Mouse (Mus musculus): Measurements from ENCODE around the gene Slc2a2.

The Slc2a2 gene

DNA sequence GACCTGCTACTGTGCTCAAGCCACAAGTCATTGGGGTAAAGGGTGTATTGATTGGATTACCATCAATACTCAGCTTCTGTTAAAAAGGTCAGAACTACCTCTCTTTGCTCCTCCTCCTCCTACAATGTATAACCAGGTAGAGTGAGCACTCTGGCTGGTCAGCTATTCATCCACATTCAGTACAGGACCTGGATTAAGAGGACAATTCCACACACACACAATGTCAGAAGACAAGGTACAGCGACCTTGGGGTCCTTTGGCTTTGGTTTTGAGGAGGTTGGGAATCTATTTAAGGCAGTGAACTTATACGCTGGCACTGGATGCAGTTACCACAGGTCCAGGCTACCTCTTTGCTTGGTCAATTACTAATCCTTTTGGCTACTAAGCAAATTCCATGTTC lies at the start of gene Slc2a2:
Gene Slc2a2, plus strand, starts transcription at position 107 of the 400 bp plus-strand sequence.
- DNase-seq (ENCODE audit: extremely low read depth, low read depth, low spot score) = no peak

DNA sequence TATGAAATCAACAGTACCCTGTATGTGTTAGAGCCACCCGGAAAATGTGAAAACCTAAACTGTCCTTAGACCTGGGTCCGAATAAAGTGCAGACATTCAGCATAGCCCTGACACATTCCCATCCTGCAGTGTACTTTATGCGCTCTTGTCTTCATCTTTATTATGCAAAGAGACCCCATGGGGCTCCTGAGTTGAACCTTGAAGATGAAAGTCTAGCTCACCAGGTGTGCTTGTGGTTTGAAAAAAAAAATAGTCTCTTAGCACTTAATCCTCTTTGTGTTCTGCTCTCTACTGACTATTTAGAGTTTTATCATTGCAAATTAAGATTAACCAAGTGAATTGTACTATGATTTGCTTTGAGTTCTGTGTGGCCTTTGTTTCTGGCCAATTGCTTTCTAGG lies 45.1 kb upstream of the Slc2a2 start:
- no peak for DNase-seq (ENCODE audit: extremely low read depth, low read depth, low spot score)

DNA sequence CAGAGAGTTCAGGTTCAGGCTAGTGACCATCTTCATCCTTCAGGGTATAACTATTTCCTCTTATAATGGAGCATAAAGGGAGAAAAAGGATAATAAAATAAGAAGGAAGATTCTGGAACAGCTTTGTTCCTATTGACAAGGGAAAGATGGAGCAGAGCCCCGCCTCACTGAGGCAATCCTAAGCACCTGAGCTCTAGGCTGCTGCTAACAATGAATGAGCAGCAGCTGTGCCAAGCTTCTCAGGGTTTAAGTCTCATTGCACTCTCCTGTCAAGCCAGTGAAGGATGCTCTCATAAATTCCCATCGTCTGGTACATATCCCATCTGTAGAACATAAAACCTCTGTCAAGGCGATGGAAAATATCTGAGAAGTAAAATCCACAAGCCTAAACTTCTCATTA lies 44.7 kb upstream of the Slc2a2 start:
- DNase-seq (ENCODE audit: extremely low read depth, low read depth, low spot score) = no peak

DNA sequence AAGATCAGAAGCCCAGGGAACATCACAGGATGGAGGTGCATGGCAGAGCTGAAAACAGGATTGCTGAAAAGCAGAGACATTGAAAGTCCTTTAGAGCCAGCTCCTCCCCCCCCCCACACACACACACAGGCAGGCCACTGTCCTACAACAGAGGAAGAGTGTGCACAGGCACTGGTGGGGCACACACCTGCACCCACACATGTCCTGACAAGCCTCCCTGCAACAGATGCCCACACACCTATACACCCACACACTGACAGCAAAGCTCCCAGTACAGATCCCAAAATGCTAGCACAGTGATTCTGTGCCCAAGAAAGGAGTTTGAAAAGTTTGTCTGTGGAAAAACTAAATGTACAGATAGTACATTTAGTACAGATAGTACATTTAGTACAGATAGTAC lies 43.0 kb upstream of the Slc2a2 start:
- DNase-seq (ENCODE audit: extremely low read depth, low read depth, low spot score) = no peak

DNA sequence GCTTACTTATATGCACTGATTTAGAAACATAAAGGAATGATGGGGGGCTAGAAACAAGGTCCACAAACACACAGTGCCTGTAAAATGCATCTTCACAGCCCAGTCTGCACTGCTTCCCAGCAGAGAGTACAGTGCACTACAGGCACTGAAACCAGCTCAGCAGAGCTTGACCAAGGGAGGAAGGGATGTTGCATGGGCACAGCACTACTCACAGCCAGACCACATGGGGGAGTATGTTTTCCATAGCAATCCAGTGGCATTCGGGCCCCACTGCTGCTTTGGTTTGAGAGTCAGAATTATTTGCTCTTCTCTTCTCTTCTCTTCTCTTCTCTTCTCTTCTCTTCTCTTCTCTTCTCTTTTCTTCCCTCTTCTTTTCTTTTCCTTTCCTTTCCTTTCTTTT lies 39.4 kb upstream of the Slc2a2 start:
- DNase-seq (ENCODE audit: extremely low read depth, low read depth, low spot score) = no peak

DNA sequence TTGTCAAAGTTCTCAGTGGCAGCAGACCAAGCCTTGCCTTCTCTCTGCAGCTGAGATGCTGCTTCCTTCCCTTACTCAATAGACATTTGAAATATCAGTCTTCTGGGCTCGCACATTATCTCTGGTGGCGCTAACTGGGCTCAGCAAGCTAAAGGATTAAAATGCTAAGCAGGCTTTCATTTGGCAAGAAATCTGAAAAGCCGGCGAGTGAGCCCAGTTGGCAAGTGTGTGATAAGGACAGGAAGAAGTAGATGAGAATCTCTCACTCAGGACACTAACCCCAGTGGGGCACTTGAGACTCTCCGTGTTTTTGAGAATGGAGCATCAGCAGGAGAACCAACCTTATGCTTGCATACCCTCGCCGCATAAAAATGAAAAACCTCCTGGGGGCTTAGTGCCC lies 16.9 kb upstream of the Slc2a2 start:
- no peak for DNase-seq (ENCODE audit: extremely low read depth, low read depth, low spot score)

DNA sequence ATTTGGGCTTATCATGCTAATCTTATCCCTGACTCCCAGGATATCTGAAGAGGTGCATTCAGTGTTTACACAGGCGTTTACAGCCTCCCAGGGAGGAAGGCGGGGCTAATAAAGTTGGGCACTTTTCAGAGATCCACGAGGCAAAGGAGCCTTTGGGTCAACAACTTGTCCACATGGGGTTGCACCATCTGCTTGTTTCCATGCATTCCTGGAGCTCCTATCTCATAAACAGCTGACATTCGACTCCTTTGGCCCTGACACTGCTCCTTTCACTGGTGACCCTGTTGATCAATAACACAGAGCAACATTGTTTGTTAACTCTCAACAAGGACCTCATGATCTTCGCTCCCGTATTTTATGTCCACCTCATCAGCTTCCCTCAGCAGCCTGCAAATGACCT lies 15.8 kb upstream of the Slc2a2 start:
- DNase-seq (ENCODE audit: extremely low read depth, low read depth, low spot score) = no peak

DNA sequence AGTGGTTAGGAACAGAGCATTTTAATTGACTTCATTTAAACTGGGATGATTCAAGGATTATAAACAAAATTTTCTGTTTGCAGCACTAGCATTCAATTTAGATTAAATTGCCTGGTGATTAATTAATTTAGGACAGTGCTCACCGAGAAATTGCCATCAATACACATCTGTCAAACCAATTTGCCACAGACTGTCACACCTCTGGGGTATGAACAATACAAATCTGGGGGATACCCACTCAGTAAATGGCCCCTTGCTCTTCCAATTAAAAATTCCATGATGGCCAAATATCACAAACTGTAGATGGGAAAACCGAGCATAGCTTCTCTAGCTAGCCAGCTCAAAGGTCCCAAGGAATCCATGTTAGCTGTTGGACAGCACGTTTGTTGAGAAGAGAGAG lies 15.3 kb upstream of the Slc2a2 start:
- no peak for DNase-seq (ENCODE audit: extremely low read depth, low read depth, low spot score)

DNA sequence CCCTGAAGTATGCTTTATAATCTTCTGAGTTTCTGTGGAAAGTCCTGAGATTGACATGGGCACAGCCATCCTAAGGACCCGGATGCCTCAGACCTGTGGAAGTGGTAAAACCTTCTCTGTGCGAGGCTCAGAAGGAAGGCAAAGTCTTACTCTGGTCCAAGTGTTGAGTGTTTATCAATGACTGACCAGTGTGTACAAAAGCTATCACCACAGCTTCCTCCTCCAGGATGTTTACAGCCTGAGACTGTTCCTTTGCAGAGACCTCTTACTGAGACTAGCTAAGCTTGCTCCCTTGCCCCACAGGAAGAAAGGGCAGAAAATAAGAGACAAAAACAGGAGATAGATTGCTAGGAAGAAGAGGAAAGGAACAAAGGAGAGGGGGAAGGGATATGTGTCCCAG lies 12.2 kb upstream of the Slc2a2 start:
- DNase-seq (ENCODE audit: extremely low read depth, low read depth, low spot score) = no peak

DNA sequence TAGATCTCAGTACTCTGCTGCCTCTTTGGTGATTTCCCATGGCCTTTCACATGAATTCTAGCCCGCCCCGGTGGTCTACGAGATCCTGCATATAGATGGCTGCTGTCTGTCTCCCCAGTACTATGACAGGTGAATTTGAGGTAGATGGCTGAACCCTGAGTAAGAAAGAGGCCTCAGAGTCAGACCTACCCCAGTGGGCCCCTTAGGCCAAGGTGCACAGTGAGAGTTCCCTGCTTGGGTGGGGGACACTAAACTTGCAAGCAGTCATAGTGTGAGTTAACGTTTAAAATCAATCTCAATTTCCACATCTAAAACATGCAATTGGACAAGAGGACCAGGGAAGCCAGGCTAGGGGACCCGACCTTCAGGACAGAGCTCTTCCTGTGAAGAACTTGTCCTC lies 2.9 kb upstream of the Slc2a2 start:
- no peak for DNase-seq (ENCODE audit: extremely low read depth, low read depth, low spot score)

DNA sequence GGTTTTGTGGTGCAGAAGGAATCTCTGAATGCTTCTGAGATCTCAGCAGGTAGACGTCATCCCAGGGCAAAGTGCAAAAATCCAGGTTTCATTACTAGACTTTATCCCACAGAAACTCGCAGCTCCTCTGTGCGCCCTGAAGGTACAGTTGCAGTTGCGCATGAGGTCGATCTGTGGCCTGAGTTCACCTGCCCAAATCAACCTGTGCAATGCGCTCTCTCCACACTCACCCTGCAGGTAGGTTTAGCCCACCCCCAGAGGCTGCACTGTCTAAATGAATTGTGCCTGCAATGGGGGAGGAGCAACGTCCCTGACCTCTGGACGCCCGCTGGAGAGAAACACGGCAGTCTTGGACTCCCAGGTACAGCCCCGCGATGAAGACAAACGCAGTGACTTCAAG lies 2.1 kb upstream of the Slc2a2 start:
- DNase-seq (ENCODE audit: extremely low read depth, low read depth, low spot score) = no peak

DNA sequence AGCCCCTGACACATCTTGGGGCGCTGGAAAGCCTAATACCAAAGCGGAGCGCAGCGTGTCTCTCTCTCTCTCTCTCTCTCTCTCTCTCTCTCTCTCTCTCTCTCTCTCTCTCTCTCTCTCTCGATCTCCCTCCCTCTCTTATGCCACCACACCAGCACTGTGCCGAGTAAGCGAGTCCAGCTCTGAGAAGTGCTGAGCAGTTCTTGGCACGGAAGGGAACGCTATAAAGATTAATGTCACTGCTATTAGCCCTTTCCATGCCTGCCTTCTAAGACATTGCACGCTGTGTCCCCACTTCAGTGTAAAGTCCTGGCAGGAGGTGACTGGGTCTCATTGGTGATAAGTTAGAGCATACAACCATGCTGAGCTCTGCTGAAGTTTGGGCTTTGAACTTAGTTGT lies 1.5 kb upstream of the Slc2a2 start:
- DNase-seq (ENCODE audit: extremely low read depth, low read depth, low spot score) = no peak

DNA sequence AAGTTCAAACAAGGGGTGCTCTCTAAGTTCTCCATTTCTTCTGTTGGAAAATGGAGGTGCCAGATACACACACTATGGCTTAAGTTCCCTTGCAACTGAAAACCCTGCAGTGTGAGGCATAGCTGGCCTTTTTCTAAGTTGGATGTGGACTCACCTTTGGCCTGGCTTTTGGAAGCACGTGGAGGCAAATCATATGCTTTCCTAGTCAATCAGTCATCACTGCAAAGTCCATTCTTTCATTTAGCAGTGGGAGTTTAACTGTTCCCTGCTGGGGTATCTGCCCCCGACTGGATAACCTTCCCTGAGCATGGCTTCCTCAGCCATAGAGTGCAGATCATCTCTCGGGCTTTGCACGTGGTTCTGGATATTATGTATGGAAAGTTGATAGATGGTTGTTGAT lies 1.9 kb downstream of the Slc2a2 start:
- no peak for DNase-seq (ENCODE audit: extremely low read depth, low read depth, low spot score)

DNA sequence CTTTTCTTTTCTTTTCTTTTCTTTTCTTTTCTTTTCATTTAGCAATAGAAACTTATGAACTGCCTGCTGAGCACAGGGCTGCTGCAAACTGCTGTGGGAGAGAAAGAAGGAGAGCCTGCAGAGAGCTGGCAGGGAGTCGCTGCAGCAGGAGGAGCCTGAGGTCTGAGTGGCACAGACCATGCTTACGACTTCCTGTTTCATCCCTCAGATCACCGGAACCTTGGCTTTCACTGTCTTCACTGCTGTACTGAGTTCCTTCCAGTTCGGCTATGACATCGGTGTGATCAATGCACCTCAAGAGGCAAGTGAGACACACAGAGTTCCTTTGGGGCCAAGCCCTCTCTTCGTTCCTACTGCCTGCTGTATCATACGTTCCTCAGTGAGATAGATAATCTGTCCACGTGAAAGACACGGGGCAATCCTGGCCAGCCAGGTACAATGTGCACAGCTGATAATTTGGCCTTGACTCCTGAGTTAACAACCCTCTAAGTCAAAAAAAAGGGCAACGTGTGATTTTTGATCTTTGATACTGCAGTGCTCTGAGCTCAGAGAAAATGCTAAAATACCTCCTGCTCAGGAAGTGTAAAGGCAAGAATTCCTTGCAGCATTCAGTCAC lies 7.9 kb downstream of the Slc2a2 start:
- no peak for DNase-seq (ENCODE audit: extremely low read depth, low read depth, low spot score)

DNA sequence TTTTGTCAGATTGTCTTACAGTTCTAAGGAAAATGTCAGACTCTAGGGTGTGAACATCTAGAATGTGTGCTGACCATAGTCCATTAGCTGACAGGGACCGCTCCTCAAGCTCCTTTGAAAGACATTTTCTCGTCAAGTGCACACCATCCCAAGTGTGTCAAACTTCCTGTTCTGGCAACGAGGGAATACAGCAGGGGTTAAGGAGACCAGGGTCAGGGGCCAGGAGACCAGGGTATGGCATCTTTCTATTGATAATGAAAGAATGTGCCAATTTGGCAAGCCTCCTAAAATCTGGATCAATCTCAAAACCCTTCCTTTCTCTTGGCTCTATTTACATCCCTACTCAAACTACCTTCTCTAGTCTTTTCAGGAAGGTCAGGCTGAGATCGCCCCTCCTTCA lies 9.0 kb downstream of the Slc2a2 start:
- DNase-seq (ENCODE audit: extremely low read depth, low read depth, low spot score) = no peak

DNA sequence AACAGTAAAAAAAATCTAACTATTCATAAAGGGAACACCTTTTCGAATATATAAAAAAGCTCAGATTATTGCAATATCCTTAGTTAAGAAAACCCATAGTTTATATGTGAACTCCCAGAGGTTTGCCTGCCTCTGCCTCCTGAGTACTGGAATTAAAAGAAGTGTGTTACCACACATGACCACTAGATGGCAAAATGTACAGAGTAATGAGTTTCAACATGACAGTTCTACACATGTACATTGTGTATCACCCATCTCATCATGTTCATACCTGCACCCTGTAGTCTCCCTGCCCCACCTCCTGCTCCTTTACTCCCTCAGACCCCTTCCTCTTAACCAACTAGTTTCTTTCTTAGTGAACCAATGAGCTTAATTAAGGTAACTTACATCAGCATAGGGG lies 12.0 kb downstream of the Slc2a2 start:
- DNase-seq (ENCODE audit: extremely low read depth, low read depth, low spot score) = no peak

DNA sequence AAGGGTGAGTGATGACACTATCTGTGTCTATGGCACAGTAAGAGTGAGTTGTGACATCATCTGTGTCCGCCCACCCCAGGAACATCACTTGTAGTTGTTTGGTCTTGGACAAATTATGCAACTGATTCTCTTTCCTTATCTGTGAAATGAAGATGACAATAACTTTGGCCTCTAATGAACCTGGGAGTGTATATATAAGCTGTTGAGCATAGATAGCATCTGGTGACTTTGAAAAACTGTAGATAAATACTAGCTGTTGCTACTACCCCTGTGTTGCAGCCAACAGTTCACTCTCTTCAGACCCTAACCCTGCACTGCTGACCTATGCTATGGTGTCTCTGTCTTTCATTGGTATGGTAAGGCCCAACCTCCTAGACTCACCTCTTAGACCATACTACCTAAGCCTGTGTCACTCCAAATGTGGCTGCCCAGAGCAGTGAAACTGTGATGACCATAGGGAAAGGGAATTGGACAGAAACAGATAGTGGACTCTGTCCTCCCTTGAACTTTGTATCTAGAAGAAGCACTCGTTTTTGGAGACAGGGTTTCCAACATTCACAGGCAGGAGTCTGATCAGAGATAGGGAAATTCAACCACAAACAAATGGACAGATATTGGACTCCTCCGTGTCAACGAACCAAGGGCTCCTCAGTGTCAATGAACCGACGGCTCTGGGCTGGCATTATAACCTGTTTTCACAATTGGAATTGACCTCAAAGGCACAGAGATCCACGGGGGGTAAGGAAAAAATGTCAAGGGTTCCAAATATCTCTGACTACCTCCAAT lies 16.4 kb downstream of the Slc2a2 start:
- DNase-seq (ENCODE audit: extremely low read depth, low read depth, low spot score) = no peak

DNA sequence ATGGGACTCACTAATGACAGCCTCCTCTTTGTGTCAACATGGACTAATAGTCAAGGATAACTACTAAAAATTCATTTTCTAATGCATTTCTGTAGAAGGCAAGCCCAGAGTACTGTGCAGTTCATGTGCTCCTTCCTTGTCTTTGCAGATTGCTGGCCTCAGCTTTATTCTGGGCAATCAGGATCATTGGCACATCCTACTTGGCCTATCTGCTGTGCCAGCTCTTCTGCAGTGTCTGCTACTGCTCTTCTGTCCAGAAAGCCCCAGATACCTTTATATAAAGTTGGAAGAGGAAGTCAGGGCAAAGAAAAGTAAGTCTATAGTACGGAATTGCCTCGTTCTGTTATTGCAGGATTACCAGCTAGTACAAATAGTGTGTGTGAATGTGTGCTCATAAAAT lies 20.8 kb downstream of the Slc2a2 start:
- no peak for DNase-seq (ENCODE audit: extremely low read depth, low read depth, low spot score)

DNA sequence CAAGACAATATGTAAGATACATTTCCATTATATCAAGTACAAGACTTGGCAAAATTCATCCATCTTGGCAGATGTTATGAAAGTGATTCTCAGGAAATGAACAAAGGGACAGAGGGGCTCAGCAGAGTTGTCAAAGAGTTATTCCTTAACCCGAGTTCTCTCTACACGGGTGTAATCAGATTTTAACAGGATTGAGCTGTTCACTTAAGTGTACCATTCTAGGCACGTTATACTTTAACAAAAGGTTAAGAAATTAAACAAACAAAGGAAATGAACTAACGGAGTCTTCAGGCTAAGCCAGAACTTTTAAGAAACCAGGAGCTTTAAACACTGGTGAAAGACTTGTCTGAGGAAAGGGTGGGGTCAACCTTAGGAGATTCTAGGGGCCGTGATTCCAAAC lies 23.5 kb downstream of the Slc2a2 start:
- DNase-seq (ENCODE audit: extremely low read depth, low read depth, low spot score) = no peak

DNA sequence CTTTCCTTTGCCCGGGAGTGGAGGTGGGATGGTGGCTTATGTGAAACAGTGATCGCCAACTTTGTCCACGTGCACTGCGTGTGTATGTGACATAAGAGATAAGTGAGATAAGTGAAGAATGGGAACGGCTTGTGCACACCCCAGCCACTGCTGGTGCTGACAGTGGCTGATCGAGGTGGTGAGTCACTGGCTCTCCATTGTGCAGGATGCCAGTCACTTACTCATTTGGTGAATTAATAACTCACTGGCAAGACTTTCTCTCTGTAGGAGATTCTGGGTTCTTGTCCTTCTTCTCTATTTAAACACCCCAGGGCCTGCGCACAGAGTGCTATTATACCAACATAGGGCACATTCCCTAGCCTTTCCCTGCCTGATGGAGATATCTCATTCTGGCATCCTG lies 24.1 kb downstream of the Slc2a2 start:
- no peak for DNase-seq (ENCODE audit: extremely low read depth, low read depth, low spot score)

DNA sequence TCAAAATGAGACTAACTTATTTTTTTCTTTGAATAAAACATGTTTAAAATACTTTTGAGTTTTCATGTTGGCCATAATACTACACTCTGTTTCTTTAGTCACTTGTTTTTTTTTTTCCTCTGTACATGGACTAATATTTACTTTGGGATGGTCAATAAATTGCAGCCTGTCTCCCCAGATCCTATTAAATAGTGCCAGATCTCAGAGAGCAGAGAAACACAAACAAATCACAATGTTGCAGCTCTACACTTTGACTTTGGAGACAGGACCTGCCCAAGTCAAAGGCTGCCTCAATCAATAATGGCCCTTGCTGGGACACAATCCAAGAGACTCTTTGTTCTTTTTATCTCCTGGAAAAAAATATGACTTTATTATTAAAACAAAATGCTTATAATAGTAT lies 24.8 kb downstream of the Slc2a2 start:
- DNase-seq (ENCODE audit: extremely low read depth, low read depth, low spot score) = no peak

DNA sequence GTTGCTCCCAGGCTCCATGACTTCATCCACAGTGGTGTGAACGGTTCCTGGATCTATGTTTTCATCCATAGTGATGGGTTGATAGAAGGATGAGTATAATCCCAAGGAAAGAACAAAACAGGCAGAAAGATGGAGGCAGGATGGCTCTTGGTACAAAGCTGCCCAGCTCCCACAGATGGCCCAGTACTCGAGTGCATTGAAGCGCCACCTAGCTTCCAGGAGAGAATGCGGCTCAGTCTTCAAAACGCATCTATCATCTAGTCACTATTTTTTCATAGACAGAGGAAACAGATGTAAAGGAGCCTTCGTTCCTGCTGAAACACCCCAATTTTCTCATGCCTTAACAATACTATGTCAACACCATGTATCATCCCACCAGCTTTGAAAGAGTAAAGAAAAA lies 25.8 kb downstream of the Slc2a2 start:
- no peak for DNase-seq (ENCODE audit: extremely low read depth, low read depth, low spot score)

DNA sequence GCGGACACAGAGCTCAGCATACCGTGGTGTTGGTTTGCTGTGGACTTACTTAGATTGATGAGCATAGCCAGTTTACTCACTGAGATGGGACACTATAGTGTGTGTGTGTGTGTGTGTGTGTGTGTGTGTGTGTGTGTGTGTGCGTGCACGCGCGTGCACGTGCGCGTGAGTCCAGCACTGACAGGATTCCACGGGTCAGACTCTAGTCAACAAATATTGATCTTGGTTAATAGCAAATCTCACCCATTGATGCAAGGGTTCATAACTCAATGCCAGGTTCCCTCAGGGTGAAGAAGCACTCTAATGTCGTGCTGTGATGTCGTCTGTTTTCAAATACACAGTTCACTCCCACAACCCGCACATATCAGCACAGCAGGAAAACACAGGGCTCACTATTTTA lies 27.5 kb downstream of the Slc2a2 start:
- DNase-seq (ENCODE audit: extremely low read depth, low read depth, low spot score) = no peak

All from fat pad, adult 2 months (tissue).